Mouse (Mus musculus) thymus, adult 18-20 months (tissue): ENCODE measurements around the gene Klhl35.
"Not testable (repeated sequence)": the region's sequence is repeated elsewhere in the genome, so short reads cannot be mapped to it uniquely, and the experiment has no call there.

Experiments used
- DNase-seq, 2 experiments: peaks; one replicate each; pipeline ENCODE4 v3.0.0; 2022; ENCODE audit warnings: mixed read lengths in 2 of 2

The Klhl35 gene

GRCm38 (mm10) chr7:99501148-99501547 lies 35.3 kb downstream of the Klhl35 start:
- no peak for DNase-seq

GRCm38 (mm10) chr7:99504556-99504955 lies 38.8 kb downstream of the Klhl35 start:
- no peak for DNase-seq

DNA sequence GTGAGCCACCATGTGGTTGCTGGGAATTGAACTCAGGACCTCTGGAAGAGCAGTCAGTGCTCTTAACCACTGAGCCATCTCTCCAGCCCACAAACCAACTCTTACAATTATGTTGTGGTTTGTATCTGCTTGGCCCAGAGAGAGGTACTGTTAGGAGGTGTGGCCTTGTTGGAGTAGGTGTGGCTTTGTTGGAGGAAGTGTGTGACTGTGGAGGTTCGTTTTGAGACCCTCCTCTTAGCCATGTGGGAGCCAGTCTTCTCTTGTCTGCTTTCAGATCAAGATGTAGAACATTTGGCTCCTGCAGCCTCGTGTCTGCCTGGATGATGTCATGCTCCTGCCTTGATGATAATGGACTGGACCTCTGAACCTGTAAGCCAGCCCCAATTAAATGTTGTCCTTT lies 42.4 kb downstream of the Klhl35 start:
- DNase-seq, result not testable (repeated sequence)

- no peak for DNase-seq
Measured at GRCm38 (mm10) chr7:99510087-99510501, 44.3 kb downstream of the Klhl35 start.

- DNase-seq, result no peak
Measured at GRCm38 (mm10) chr7:99516092-99516813, 50.4 kb downstream of the Klhl35 start.

- no peak for DNase-seq
Measured at GRCm38 (mm10) chr7:99516814-99517157, 51.0 kb downstream of the Klhl35 start.

GRCm38 (mm10) chr7:99518954-99519644 lies 53.3 kb downstream of the Klhl35 start:
- DNase-seq, result no peak

DNA sequence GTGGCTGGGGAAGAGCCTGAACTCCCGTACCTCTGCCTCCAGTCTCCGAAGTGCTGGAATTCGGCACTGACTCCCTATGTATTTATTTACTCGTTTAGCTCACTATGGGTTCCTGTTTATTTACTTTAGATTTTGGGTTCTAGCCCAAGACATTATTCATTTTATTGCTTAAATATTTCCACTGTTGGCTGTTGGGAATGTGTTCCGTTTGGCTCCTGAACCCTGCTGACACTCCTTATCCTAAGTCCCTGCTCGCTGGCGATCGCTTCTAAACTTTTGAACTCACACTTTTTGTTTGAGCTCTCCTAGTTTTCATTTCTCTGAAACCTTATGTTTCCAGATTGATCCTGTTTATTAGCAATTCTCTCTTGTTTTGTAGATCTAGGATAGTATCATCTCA lies 57.3 kb downstream of the Klhl35 start:
- DNase-seq, result no peak
